Mouse (Mus musculus) liver, embryonic 11.5 days (tissue): ENCODE data around the gene Gm38393. TPM values are rescaled to one million over a fixed set of nuclear protein-coding genes. Genes with fewer than 3 reads are reported as not detected.

Source experiments
- ATAC-seq: fragments of 200-750 bp; cut with Nextera tagmentation; replicated peaks from 2 replicates; pipeline ENCODE4 v1.8.0; 2017; ENCODE audit warnings: moderate number of reproducible peaks, mild to moderate bottlenecking, moderate TSS enrichment, moderate library complexity; ENCODE audit not compliant: low FRiP score
- DNase-seq: peaks from one replicate; pipeline ENCODE4 v3.0.0-alpha.2; 2017; ENCODE audit warnings: low spot score
- H3K27ac ChIP-seq: fragments of 300-500 bp; sonication (generic); 2 replicates; pipeline ENCODE4 v1.5.1; 2014; ENCODE audit warnings: mild to moderate bottlenecking, low read depth, low read length, control low read depth
- H3K27me3 ChIP-seq: fragments of 300-500 bp; sonication (generic); replicated peaks from 2 replicates; pipeline ENCODE4 v1.6.1; 2014; ENCODE audit warnings: low read length, mixed read lengths; ENCODE audit not compliant: control insufficient read depth, insufficient read depth
- H3K36me3 ChIP-seq: fragments of 300-500 bp; sonication (generic); 2 replicates; pipeline ENCODE4 v1.6.1; 2014; ENCODE audit warnings: mild to moderate bottlenecking, low read length, moderate library complexity, mixed read lengths; ENCODE audit not compliant: control insufficient read depth, insufficient read depth
- H3K4me1 ChIP-seq: fragments of 300-500 bp; sonication (generic); replicated peaks from 2 replicates; pipeline ENCODE4 v1.6.1; 2014; ENCODE audit warnings: low read length, mixed read lengths; ENCODE audit not compliant: control insufficient read depth, insufficient read depth
- H3K4me2 ChIP-seq: fragments of 300-500 bp; sonication (generic); 2 replicates; pipeline ENCODE4 v1.6.1; 2014; ENCODE audit warnings: mild to moderate bottlenecking, control low read depth, moderate library complexity
- H3K4me3 ChIP-seq: fragments of 300-500 bp; sonication (generic); 2 replicates; pipeline ENCODE4 v1.5.1; 2014; ENCODE audit warnings: low read depth, low read length, control low read depth
- H3K9ac ChIP-seq: fragments of 300-500 bp; sonication (generic); 2 replicates; pipeline ENCODE4 v1.6.1; 2014; ENCODE audit warnings: low read depth, low read length, control low read depth
- H3K9me3 ChIP-seq: fragments of 300-500 bp; sonication (generic); 2 replicates; pipeline ENCODE4 v1.6.1; 2016; ENCODE audit warnings: low read length, inconsistent platforms, mixed read lengths; ENCODE audit not compliant: control insufficient read depth
- WGBS: fragments of 180-500 bp; shearing (Covaris S2); extraction: QIAGEN DNeasy Blood & Tissue Kit; methylation state at CpG from one replicate; pipeline ENCODE4 v1.1.7; 2014; 5-methylcytosine and 5-hydroxymethylcytosine counted together
- polyA plus RNA-seq: library from polyadenylated mRNA; unstranded; fragments of >200 nt; fragmentation: Nextera tagmentation; extraction: Ambion mirVana; gene quantifications from 2 replicates; pipeline ENCODE4 v1.2.1, GENCODE M21; 2014

Gm38393 gene
- polyA plus RNA-seq, result 0.39 and 0.53 TPM in 2 replicates

GRCm38 (mm10) chr7:60004606-60005330 is at the start of gene Gm38393, which contains the start of gene Snurf:
Gene Gm38393 (minus strand): TSS chr7:60005064.
Gene Snurf (minus strand): TSS chr7:60005049.
- Histone ChIP-seq H3K27me3 (no peaks in the 10 kb centered on the region), H3K4me1 (no peaks in the 10 kb centered on the region; the same call in 1 of the 2 replicates), H3K27ac (peak within 1 kb of the TSS; percentile 38), H3K9me3 (peaks cover 6% of the 10 kb centered on the region), H3K4me3 (peak within 1 kb of the TSS; percentile 63), H3K4me2 (peak within 1 kb of the TSS; percentile 66), H3K36me3 (no peaks in the 10 kb centered on the region), H3K9ac (peak within 1 kb of the TSS; percentile 71)
- 49% methylated on average over 30 of the region's 30 CpGs for WGBS
- peak; percentile 59; the same call in 1 of the 2 replicates for ATAC-seq
- peak; percentile 41 for DNase-seq

GRCm38 (mm10) chr7:60047481-60048201 is 42.8 kb upstream of the Gm38393 start:
- Histone ChIP-seq H3K4me1 (no peaks in the 10 kb centered on the region), H3K27me3 (no peaks in the 10 kb centered on the region), H3K9me3 (no peaks in the 10 kb centered on the region; the same call in 1 of the 2 replicates), H3K36me3 (no peaks in the 10 kb centered on the region), H3K4me3 (no peak overlapping the region), H3K27ac (no peak overlapping the region), H3K4me2 (no peak overlapping the region), H3K9ac (no peak overlapping the region)
- ATAC-seq, result no peak
- no peak for DNase-seq
- 76% methylated on average over 6 of the region's 6 CpGs for WGBS

- H3K27ac ChIP-seq, result no peak overlapping the region
- DNase-seq (no peak), ATAC-seq (no peak)
- H3K27me3 ChIP-seq, result no peaks in the 10 kb centered on the region
- no peak overlapping the region for H3K9ac ChIP-seq
- no peaks in the 10 kb centered on the region for H3K36me3 ChIP-seq
- no peaks in the 10 kb centered on the region for H3K9me3 ChIP-seq
- H3K4me3 ChIP-seq, result no peak overlapping the region
- 74% methylated on average over 3 of the region's 3 CpGs for WGBS
- no peaks in the 10 kb centered on the region for H3K4me1 ChIP-seq
- H3K4me2 ChIP-seq, result no peak overlapping the region
Measured at GRCm38 (mm10) chr7:60013186-60013585, 8.3 kb upstream of the Gm38393 start.

GRCm38 (mm10) chr7:60007727-60008360 is 3.0 kb upstream of the Gm38393 start:
- Histone ChIP-seq H3K27ac (no peak overlapping the region), H3K4me3 (no peak overlapping the region), H3K9ac (no peak overlapping the region), H3K36me3 (no peaks in the 10 kb centered on the region), H3K4me1 (no peaks in the 10 kb centered on the region; the same call in 1 of the 2 replicates), H3K4me2 (no peak overlapping the region), H3K27me3 (no peaks in the 10 kb centered on the region), H3K9me3 (peaks cover 5% of the 10 kb centered on the region)
- ATAC-seq, result no peak
- WGBS, result 42% methylated on average over 3 of the region's 3 CpGs
- no peak for DNase-seq

- Histone ChIP-seq H3K27ac (no peak overlapping the region), H3K27me3 (no peaks in the 10 kb centered on the region), H3K9me3 (peaks cover 6% of the 10 kb centered on the region), H3K4me2 (no peak overlapping the region), H3K36me3 (no peaks in the 10 kb centered on the region), H3K4me1 (no peaks in the 10 kb centered on the region; the same call in 1 of the 2 replicates), H3K4me3 (no peak overlapping the region), H3K9ac (no peak overlapping the region)
- 59% methylated on average over 2 of the region's 2 CpGs for WGBS
- DNase-seq (no peak), ATAC-seq (no peak)
Measured at GRCm38 (mm10) chr7:60006262-60006661, 1.4 kb upstream of the Gm38393 start.

- no peaks in the 10 kb centered on the region for H3K27me3 ChIP-seq
- peak overlapping the region; percentile 66 for H3K4me2 ChIP-seq
- peak overlapping the region; percentile 38 for H3K27ac ChIP-seq
- ATAC-seq, result peak; percentile 85
- H3K36me3 ChIP-seq, result no peaks in the 10 kb centered on the region
- H3K9me3 ChIP-seq, result peaks cover 6% of the 10 kb centered on the region
- peak overlapping the region; percentile 63 for H3K4me3 ChIP-seq
- DNase-seq, result peak; percentile 43
- 49% methylated on average over 22 of the region's 22 CpGs for WGBS
- H3K4me1 ChIP-seq, result no peaks in the 10 kb centered on the region; the same call in 1 of the 2 replicates
- peak overlapping the region; percentile 71 for H3K9ac ChIP-seq
Measured at GRCm38 (mm10) chr7:60003921-60004605, 801 bp downstream of the Gm38393 start.

GRCm38 (mm10) chr7:60003006-60003865 is 1.6 kb downstream of the Gm38393 start:
- H3K9me3 ChIP-seq, result peaks cover 6% of the 10 kb centered on the region
- H3K4me1 ChIP-seq, result no peaks in the 10 kb centered on the region; the same call in 1 of the 2 replicates
- no peaks in the 10 kb centered on the region for H3K36me3 ChIP-seq
- DNase-seq (no peak), ATAC-seq (peak; percentile 68)
- H3K27ac ChIP-seq, result peak overlapping the region; percentile 38; the same call in 1 of the 2 replicates
- H3K9ac ChIP-seq, result peak overlapping the region; percentile 71
- 53% methylated on average over 12 of the region's 12 CpGs for WGBS
- peak overlapping the region; percentile 66 for H3K4me2 ChIP-seq
- H3K27me3 ChIP-seq, result no peaks in the 10 kb centered on the region
- peak overlapping the region; percentile 63 for H3K4me3 ChIP-seq
